Mouse (Mus musculus) liver, embryonic 15.5 days (tissue): ENCODE data around the gene Zmat5. TPM values are rescaled to one million over a fixed set of nuclear protein-coding genes. Genes with fewer than 3 reads are reported as not detected.

ENCODE experiments used
- ATAC-seq: fragments of 200-750 bp; cut with Nextera tagmentation; 2 replicates; pipeline ENCODE4 v1.8.0; 2017; ENCODE audit warnings: moderate number of reproducible peaks, mild to moderate bottlenecking, moderate library complexity; ENCODE audit not compliant: insufficient read depth
- H3K27ac ChIP-seq: fragments of 300-500 bp; sonication (generic); replicated peaks from 2 replicates; pipeline ENCODE4 v1.5.1; 2015; ENCODE audit warnings: mild to moderate bottlenecking, inconsistent platforms
- H3K27me3 ChIP-seq: fragments of 300-500 bp; sonication (generic); 2 replicates; pipeline ENCODE4 v1.6.1; 2015; ENCODE audit warnings: mild to moderate bottlenecking, inconsistent platforms
- H3K36me3 ChIP-seq: fragments of 300-500 bp; sonication (generic); replicated peaks from 2 replicates; pipeline ENCODE4 v1.6.1; 2015; ENCODE audit warnings: moderate library complexity, mild to moderate bottlenecking, inconsistent platforms
- H3K4me1 ChIP-seq: fragments of 300-500 bp; sonication (generic); replicated peaks from 2 replicates; pipeline ENCODE4 v1.6.1; 2015; ENCODE audit warnings: inconsistent platforms
- H3K4me2 ChIP-seq: fragments of 300-500 bp; sonication (generic); 2 replicates; pipeline ENCODE4 v1.6.1; 2015; ENCODE audit warnings: moderate library complexity, mild to moderate bottlenecking, inconsistent platforms
- H3K4me3 ChIP-seq: fragments of 300-500 bp; sonication (generic); replicated peaks from 2 replicates; pipeline ENCODE4 v1.5.1; 2015; ENCODE audit warnings: mild to moderate bottlenecking, inconsistent platforms
- H3K9ac ChIP-seq: fragments of 300-500 bp; sonication (generic); 2 replicates; pipeline ENCODE4 v1.6.1; 2015; ENCODE audit warnings: moderate library complexity, mild to moderate bottlenecking, inconsistent platforms
- H3K9me3 ChIP-seq: fragments of 300-500 bp; sonication (generic); replicated peaks from 2 replicates; pipeline ENCODE4 v1.6.1; 2016; ENCODE audit warnings: inconsistent platforms
- WGBS: fragments of 180-500 bp; shearing (Covaris S2); methylation state at CpG from one replicate; pipeline ENCODE4 v1.1.7; 2015; ENCODE audit warnings: mixed read lengths; ENCODE audit not compliant: insufficient replicate concordance; 5-methylcytosine and 5-hydroxymethylcytosine counted together
- polyA plus RNA-seq: library from polyadenylated mRNA; unstranded; fragments of >200 nt; fragmentation: Nextera tagmentation; extraction: Ambion mirVana; gene quantifications from 2 replicates; pipeline ENCODE4 v1.2.1, GENCODE M21; 2015

Zmat5 gene
- polyA plus RNA-seq, 1 experiment from 2014 or later: 22.5 TPM

- Histone ChIP-seq H3K27me3 (no peaks in the 10 kb centered on the region), H3K4me3 (no peak overlapping the region), H3K4me2 (no peak overlapping the region), H3K36me3 (peaks cover 5% of the 10 kb centered on the region), H3K4me1 (no peaks in the 10 kb centered on the region), H3K9ac (no peak overlapping the region), H3K9me3 (no peaks in the 10 kb centered on the region), H3K27ac (no peak overlapping the region)
- WGBS: 61% methylated on average over 7 of the region's 7 CpGs
- no peak for ATAC-seq
Measured at GRCm38 (mm10) chr11:4771756-4772155, 67.3 kb downstream of the Zmat5 start.

GRCm38 (mm10) chr11:4772925-4773324 lies 68.4 kb downstream of the Zmat5 start:
- no peak for ATAC-seq
- no peak overlapping the region for H3K9ac ChIP-seq
- peaks cover 6% of the 10 kb centered on the region for H3K36me3 ChIP-seq
- H3K27ac ChIP-seq: no peak overlapping the region
- no peaks in the 10 kb centered on the region for H3K9me3 ChIP-seq
- no peaks in the 10 kb centered on the region for H3K4me1 ChIP-seq
- no peak overlapping the region for H3K4me3 ChIP-seq
- WGBS: 25% methylated on average over 3 of the region's 3 CpGs
- H3K27me3 ChIP-seq: no peaks in the 10 kb centered on the region
- H3K4me2 ChIP-seq: no peak overlapping the region

- Histone ChIP-seq H3K4me1 (no peaks in the 10 kb centered on the region), H3K27ac (no peak overlapping the region), H3K9me3 (no peaks in the 10 kb centered on the region), H3K27me3 (no peaks in the 10 kb centered on the region), H3K9ac (no peak overlapping the region), H3K36me3 (peaks cover 30% of the 10 kb centered on the region), H3K4me3 (no peak overlapping the region), H3K4me2 (no peak overlapping the region)
- WGBS: 71% methylated on average over 3 of the region's 3 CpGs
- no peak for ATAC-seq
Measured at GRCm38 (mm10) chr11:4780927-4781326, 76.4 kb downstream of the Zmat5 start.

GRCm38 (mm10) chr11:4783116-4783515 lies 78.6 kb downstream of the Zmat5 start:
- H3K27me3 ChIP-seq: no peaks in the 10 kb centered on the region
- no peak overlapping the region for H3K4me3 ChIP-seq
- H3K4me2 ChIP-seq: no peak overlapping the region
- ATAC-seq: no peak
- no peak overlapping the region for H3K27ac ChIP-seq
- 56% methylated on average over 3 of the region's 3 CpGs for WGBS
- H3K36me3 ChIP-seq: peaks cover 49% of the 10 kb centered on the region
- H3K4me1 ChIP-seq: no peaks in the 10 kb centered on the region
- H3K9ac ChIP-seq: no peak overlapping the region
- no peaks in the 10 kb centered on the region for H3K9me3 ChIP-seq

GRCm38 (mm10) chr11:4784629-4785142 lies 80.2 kb downstream of the Zmat5 start:
- Histone ChIP-seq H3K9ac (no peak overlapping the region), H3K36me3 (peaks cover 46% of the 10 kb centered on the region), H3K27me3 (no peaks in the 10 kb centered on the region), H3K27ac (no peak overlapping the region), H3K4me3 (no peak overlapping the region), H3K4me2 (no peak overlapping the region), H3K9me3 (no peaks in the 10 kb centered on the region), H3K4me1 (no peaks in the 10 kb centered on the region)
- no peak for ATAC-seq
- WGBS: 47% methylated on average over 5 of the region's 5 CpGs

Other genes starting within 250 kb of the Zmat5 start
- 32.5 and 36.6 TPM in 2 replicates for gene Mtmr3, start 109.8 kb upstream of the Zmat5 start, polyA plus RNA-seq
- not detected in 2 replicates for gene Gm11032, start 84.6 kb upstream of the Zmat5 start, polyA plus RNA-seq
- 17.9 and 18.4 TPM in 2 replicates for gene Ascc2, start 66.9 kb upstream of the Zmat5 start, polyA plus RNA-seq
- gene Uqcr10, start 336 bp upstream of the Zmat5 start, polyA plus RNA-seq: 535 and 580 TPM in 2 replicates
- gene Cabp7, start 42.1 kb downstream of the Zmat5 start, polyA plus RNA-seq: 0.07 TPM in 1 of 2 replicates, not detected in the other
- 13.5 and 13.8 TPM in 2 replicates for gene Nf2, start 144.9 kb downstream of the Zmat5 start, polyA plus RNA-seq
- gene Nipsnap1, start 169.3 kb downstream of the Zmat5 start, polyA plus RNA-seq: 94.3 and 106 TPM in 2 replicates
- gene Thoc5, start 190.6 kb downstream of the Zmat5 start, polyA plus RNA-seq: 13.1 and 14.0 TPM in 2 replicates
- gene Nefh, start 243.4 kb downstream of the Zmat5 start, polyA plus RNA-seq: 0.07 and 0.10 TPM in 2 replicates